Mouse (Mus musculus) liver, postnatal 0 days (tissue): ENCODE results near the gene Gabrq. TPM values are rescaled to one million over a fixed set of nuclear protein-coding genes. Genes with fewer than 3 reads are reported as not detected.

Experiments used
- ATAC-seq: fragments of 200-750 bp; cut with Nextera tagmentation; 2 replicates; pipeline ENCODE4 v1.8.0; 2017; ENCODE audit warnings: mild to moderate bottlenecking, moderate library complexity
- DNase-seq: peaks from one replicate; pipeline ENCODE4 v3.0.0-alpha.2; 2016
- H3K27ac ChIP-seq: fragments of 300-500 bp; sonication (generic); 2 replicates; pipeline ENCODE4 v1.5.1; 2014; ENCODE audit warnings: antibody characterized with exemption, moderate library complexity, mild to moderate bottlenecking, low read depth
- H3K27me3 ChIP-seq: fragments of 300-500 bp; sonication (generic); 2 replicates; pipeline ENCODE4 v1.6.1; 2014; ENCODE audit warnings: low read length, control low read depth, mixed read lengths; ENCODE audit not compliant: insufficient read depth
- H3K36me3 ChIP-seq: fragments of 300-500 bp; sonication (generic); replicated peaks from 2 replicates; pipeline ENCODE4 v1.6.1; 2014; ENCODE audit warnings: mild to moderate bottlenecking, control low read depth, low read length, moderate library complexity, mixed read lengths; ENCODE audit not compliant: insufficient read depth
- H3K4me1 ChIP-seq: fragments of 300-500 bp; sonication (generic); 2 replicates; pipeline ENCODE4 v1.6.1; 2014; ENCODE audit warnings: antibody characterized with exemption, mild to moderate bottlenecking, control low read depth; ENCODE audit not compliant: insufficient read depth
- H3K4me2 ChIP-seq: fragments of 300-500 bp; sonication (generic); 2 replicates; pipeline ENCODE4 v1.6.1; 2014; ENCODE audit warnings: low read depth, mild to moderate bottlenecking, low read length, moderate library complexity, mixed read lengths
- H3K4me3 ChIP-seq: fragments of 300-500 bp; sonication (generic); 2 replicates; pipeline ENCODE4 v1.5.1; 2014; ENCODE audit warnings: low read depth, low read length
- H3K9ac ChIP-seq: fragments of 300-500 bp; sonication (generic); replicated peaks from 2 replicates; pipeline ENCODE4 v1.6.1; 2014; ENCODE audit warnings: mild to moderate bottlenecking, moderate library complexity
- H3K9me3 ChIP-seq: fragments of 300-500 bp; sonication (generic); 2 replicates; pipeline ENCODE4 v1.6.1; 2016; ENCODE audit warnings: mild to moderate bottlenecking, control low read depth, low read length, mixed read lengths
- CTCF ChIP-seq: sonication (generic); IDR thresholded peaks from 2 replicates; pipeline ENCODE4 v1.5.1; 2016; ENCODE audit warnings: antibody characterized with exemption, low read depth
- EP300 ChIP-seq: IDR thresholded peaks from 2 replicates; pipeline ENCODE4 v1.6.1; 2016; ENCODE audit warnings: antibody characterized with exemption, low read depth, mild to moderate bottlenecking
- WGBS: fragments of 180-500 bp; shearing (Covaris S2); extraction: QIAGEN DNeasy Blood & Tissue Kit; methylation state at CpG from one replicate; pipeline ENCODE4 v1.1.7; 2014; ENCODE audit not compliant: insufficient replicate concordance; 5-methylcytosine and 5-hydroxymethylcytosine counted together
- polyA plus RNA-seq: library from polyadenylated mRNA; unstranded; fragments of >200 nt; fragmentation: Nextera tagmentation; extraction: Ambion mirVana; gene quantifications from 2 replicates; pipeline ENCODE4 v1.2.1, GENCODE M21; 2015

Gabrq gene
- polyA plus RNA-seq, result not detected in 2 replicates

- H3K4me1 ChIP-seq, result no peaks in the 10 kb centered on the region
- WGBS, result 26% methylated on average over 35 of the region's 43 CpGs
- ATAC-seq, result no peak
Observed at GRCm38 (mm10) chrX:72824776-72825588, at the start of gene Gabrq. Gene Gabrq (plus strand): TSS chrX:72825178.

GRCm38 (mm10) chrX:72788773-72789557, 36.0 kb upstream of the Gabrq start:
- Histone ChIP-seq H3K27me3 (no peaks in the 10 kb centered on the region), H3K9ac (no peak overlapping the region), H3K36me3 (no peaks in the 10 kb centered on the region), H3K9me3 (no peaks in the 10 kb centered on the region), H3K4me1 (no peaks in the 10 kb centered on the region), H3K27ac (no peak overlapping the region), H3K4me3 (no peak overlapping the region), H3K4me2 (no peak overlapping the region)
- 19% methylated on average over 1 of the region's 1 CpGs for WGBS
- no peak for TF ChIP-seq EP300
- TF ChIP-seq CTCF, result no peak
- no peak for DNase-seq
- ATAC-seq, result no peak

More at GRCm38 (mm10) chrX:72824776-72825588, at the start of gene Gabrq:
- Histone ChIP-seq H3K36me3 (no peaks in the 10 kb centered on the region), H3K4me2 (peak within 1 kb of the TSS; percentile 42; the same call in 1 of the 2 replicates), H3K9ac (no peak within 1 kb of the TSS), H3K4me3 (no peak within 1 kb of the TSS; the same call in 1 of the 2 replicates), H3K9me3 (no peaks in the 10 kb centered on the region), H3K27ac (no peak within 1 kb of the TSS), H3K27me3 (peaks cover 20% of the 10 kb centered on the region; the same call in 1 of the 2 replicates)
- no peak for TF ChIP-seq CTCF
- no peak for TF ChIP-seq EP300
- peak; percentile 26 for DNase-seq

GRCm38 (mm10) chrX:72789558-72789871, 35.5 kb upstream of the Gabrq start:
- Histone ChIP-seq H3K9me3 (no peaks in the 10 kb centered on the region), H3K4me3 (no peak overlapping the region), H3K4me2 (no peak overlapping the region), H3K36me3 (no peaks in the 10 kb centered on the region), H3K27me3 (no peaks in the 10 kb centered on the region), H3K27ac (no peak overlapping the region), H3K4me1 (no peaks in the 10 kb centered on the region), H3K9ac (no peak overlapping the region)
- DNase-seq, result no peak
- TF ChIP-seq CTCF, result no peak
- no peak for TF ChIP-seq EP300
- no peak for ATAC-seq

- no peak for ATAC-seq
- Histone ChIP-seq H3K27ac (no peak overlapping the region), H3K36me3 (no peaks in the 10 kb centered on the region), H3K4me3 (no peak overlapping the region), H3K9ac (no peak overlapping the region), H3K27me3 (no peaks in the 10 kb centered on the region), H3K4me1 (no peaks in the 10 kb centered on the region), H3K9me3 (no peaks in the 10 kb centered on the region), H3K4me2 (no peak overlapping the region)
- under 1% methylated on average over 5 of the region's 5 CpGs for WGBS
- DNase-seq, result peak; percentile 68
- TF ChIP-seq CTCF (peak; percentile 83), EP300 (no peak)
Observed at GRCm38 (mm10) chrX:72819594-72819993, 5.4 kb upstream of the Gabrq start.

- H3K9ac ChIP-seq, result no peak overlapping the region
- no peaks in the 10 kb centered on the region for H3K9me3 ChIP-seq
- no peaks in the 10 kb centered on the region for H3K4me1 ChIP-seq
- peaks cover 20% of the 10 kb centered on the region; the same call in 1 of the 2 replicates for H3K27me3 ChIP-seq
- H3K4me3 ChIP-seq, result no peak overlapping the region
- TF ChIP-seq CTCF (no peak), EP300 (no peak)
- H3K4me2 ChIP-seq, result no peak overlapping the region
- ATAC-seq, result no peak
- DNase-seq, result no peak
- 49% methylated on average over 2 of the region's 2 CpGs for WGBS
- no peak overlapping the region for H3K27ac ChIP-seq
- no peaks in the 10 kb centered on the region for H3K36me3 ChIP-seq
Observed at GRCm38 (mm10) chrX:72823310-72823709, 1.7 kb upstream of the Gabrq start.

- Histone ChIP-seq H3K4me1 (no peaks in the 10 kb centered on the region), H3K36me3 (no peaks in the 10 kb centered on the region), H3K4me3 (no peak overlapping the region), H3K27ac (no peak overlapping the region), H3K4me2 (no peak overlapping the region), H3K9me3 (no peaks in the 10 kb centered on the region), H3K9ac (no peak overlapping the region), H3K27me3 (peaks cover 20% of the 10 kb centered on the region; the same call in 1 of the 2 replicates)
- no peak for ATAC-seq
- no peak for TF ChIP-seq CTCF
- no peak for TF ChIP-seq EP300
- DNase-seq, result no peak
- 56% methylated on average over 7 of the region's 7 CpGs for WGBS
Observed at GRCm38 (mm10) chrX:72825589-72825905, 569 bp downstream of the Gabrq start.

Other genes starting within 250 kb of the Gabrq start
- gene Gabra3, start 168.3 kb upstream of the Gabrq start, polyA plus RNA-seq, result 0.07 and 0.09 TPM in 2 replicates
- 25.9 and 26.1 TPM in 2 replicates for gene Cetn2, start 93.2 kb downstream of the Gabrq start, polyA plus RNA-seq
- gene Nsdhl, start 93.4 kb downstream of the Gabrq start, polyA plus RNA-seq, result 10.8 and 11.5 TPM in 2 replicates
- gene Zfp185, start 162.2 kb downstream of the Gabrq start, polyA plus RNA-seq, result 0.33 and 0.34 TPM in 2 replicates
- gene Pnma5, start 211.9 kb downstream of the Gabrq start, polyA plus RNA-seq, result not detected in 2 replicates
- not detected in 2 replicates for gene Pnma3, start 239.6 kb downstream of the Gabrq start, polyA plus RNA-seq